Mouse (Mus musculus) limb, embryonic 10.5 days (tissue): ENCODE data around the gene Ly86. TPM values are rescaled to one million over a fixed set of nuclear protein-coding genes. Genes with fewer than 3 reads are reported as not detected.

ENCODE experiments used
- DNase-seq: peaks from one replicate; pipeline ENCODE4 v3.0.0-alpha.2; 2017; ENCODE audit warnings: low spot score
- H3K27ac ChIP-seq: fragments of 300-500 bp; sonication (generic); 2 replicates; pipeline ENCODE4 v1.5.1; 2016; ENCODE audit warnings: mild to moderate bottlenecking
- H3K27me3 ChIP-seq: fragments of 300-500 bp; sonication (generic); 2 replicates; pipeline ENCODE4 v1.6.1; 2016; ENCODE audit warnings: low read depth, mild to moderate bottlenecking; ENCODE audit not compliant: poor library complexity, severe bottlenecking
- H3K36me3 ChIP-seq: fragments of 300-500 bp; sonication (generic); 2 replicates; pipeline ENCODE4 v1.6.1; 2016; ENCODE audit warnings: mild to moderate bottlenecking, moderate library complexity
- H3K4me1 ChIP-seq: fragments of 300-500 bp; sonication (generic); 2 replicates; pipeline ENCODE4 v1.6.1; 2016
- H3K4me3 ChIP-seq: fragments of 300-500 bp; sonication (generic); 2 replicates; pipeline ENCODE4 v1.5.1; 2016; ENCODE audit warnings: mild to moderate bottlenecking, moderate library complexity
- H3K9me3 ChIP-seq: fragments of 300-500 bp; sonication (generic); replicated peaks from 2 replicates; pipeline ENCODE4 v1.6.1; 2016; ENCODE audit warnings: mild to moderate bottlenecking
- WGBS: fragments of 180-500 bp; shearing (Covaris S2); methylation state at CpG from one replicate; pipeline ENCODE4 v1.1.7; 2016; 5-methylcytosine and 5-hydroxymethylcytosine counted together
- polyA plus RNA-seq: library from polyadenylated mRNA; unstranded; fragments of >200 nt; fragmentation: Nextera tagmentation; extraction: Ambion mirVana; gene quantifications from 2 replicates; pipeline ENCODE4 v1.2.1, GENCODE M21; 2016

The Ly86 gene
- polyA plus RNA-seq, 1 experiment from 2014 or later: 1.9 TPM

GRCm38 (mm10) chr13:37457007-37457827, 112.2 kb downstream of the Ly86 start:
- 61% methylated on average over 11 of the region's 11 CpGs for WGBS
- Histone ChIP-seq H3K36me3 (no peaks in the 10 kb centered on the region), H3K4me1 (peaks cover 34% of the 10 kb centered on the region), H3K9me3 (no peaks in the 10 kb centered on the region), H3K27ac (peak overlapping the region; percentile 25; the same call in 1 of the 2 replicates), H3K4me3 (no peak overlapping the region), H3K27me3 (0 out of 2 replicates have a peak, but pooled peaks cover 10% of the 10 kb centered on the region)
- no peak for DNase-seq

GRCm38 (mm10) chr13:37458557-37458956, 113.5 kb downstream of the Ly86 start:
- no peaks in the 10 kb centered on the region for H3K9me3 ChIP-seq
- peaks cover 21% of the 10 kb centered on the region for H3K4me1 ChIP-seq
- DNase-seq: no peak
- H3K36me3 ChIP-seq: no peaks in the 10 kb centered on the region
- 89% methylated on average over 5 of the region's 5 CpGs for WGBS
- no peak overlapping the region for H3K4me3 ChIP-seq
- 0 out of 2 replicates have a peak, but pooled peaks cover 10% of the 10 kb centered on the region for H3K27me3 ChIP-seq
- H3K27ac ChIP-seq: no peak overlapping the region

GRCm38 (mm10) chr13:37459022-37459421, 114.0 kb downstream of the Ly86 start:
- Histone ChIP-seq H3K9me3 (no peaks in the 10 kb centered on the region), H3K27ac (no peak overlapping the region), H3K4me1 (peaks cover 16% of the 10 kb centered on the region), H3K36me3 (no peaks in the 10 kb centered on the region), H3K27me3 (0 out of 2 replicates have a peak, but pooled peaks cover 10% of the 10 kb centered on the region), H3K4me3 (no peak overlapping the region)
- 81% methylated on average over 10 of the region's 10 CpGs for WGBS
- no peak for DNase-seq

GRCm38 (mm10) chr13:37459957-37460930, 115.2 kb downstream of the Ly86 start:
- Histone ChIP-seq H3K27ac (no peak overlapping the region), H3K36me3 (no peaks in the 10 kb centered on the region), H3K4me3 (no peak overlapping the region), H3K4me1 (peaks cover 11% of the 10 kb centered on the region), H3K9me3 (no peaks in the 10 kb centered on the region), H3K27me3 (0 out of 2 replicates have a peak, but pooled peaks cover 10% of the 10 kb centered on the region)
- 71% methylated on average over 28 of the region's 28 CpGs for WGBS
- no peak for DNase-seq

GRCm38 (mm10) chr13:37462049-37462702, 117.2 kb downstream of the Ly86 start:
- 0 out of 2 replicates have a peak, but pooled peaks cover 10% of the 10 kb centered on the region for H3K27me3 ChIP-seq
- H3K9me3 ChIP-seq: no peaks in the 10 kb centered on the region
- no peaks in the 10 kb centered on the region for H3K36me3 ChIP-seq
- H3K27ac ChIP-seq: no peak overlapping the region
- H3K4me1 ChIP-seq: peaks cover 7% of the 10 kb centered on the region
- DNase-seq: no peak
- WGBS: 93% methylated on average over 12 of the region's 12 CpGs
- H3K4me3 ChIP-seq: no peak overlapping the region

GRCm38 (mm10) chr13:37465710-37466109, 120.7 kb downstream of the Ly86 start:
- Histone ChIP-seq H3K4me3 (no peak overlapping the region), H3K4me1 (peaks cover 9% of the 10 kb centered on the region), H3K27me3 (peaks cover 16% of the 10 kb centered on the region), H3K9me3 (no peaks in the 10 kb centered on the region), H3K27ac (no peak overlapping the region), H3K36me3 (no peaks in the 10 kb centered on the region)
- 89% methylated on average over 6 of the region's 6 CpGs for WGBS
- DNase-seq: no peak

GRCm38 (mm10) chr13:37467795-37468194, 122.8 kb downstream of the Ly86 start:
- Histone ChIP-seq H3K9me3 (no peaks in the 10 kb centered on the region), H3K36me3 (no peaks in the 10 kb centered on the region), H3K4me3 (no peak overlapping the region; the same call in 1 of the 2 replicates), H3K27me3 (peaks cover 16% of the 10 kb centered on the region), H3K27ac (peak overlapping the region; percentile 70), H3K4me1 (peaks cover 15% of the 10 kb centered on the region)
- 12% methylated on average over 8 of the region's 8 CpGs for WGBS
- DNase-seq: peak; percentile 64
